Mouse (Mus musculus) thymus, adult 2 months (tissue): Measurements from ENCODE around the gene Ldb2.

ENCODE experiments used
- CTCF ChIP-seq: fragments of 200-500 bp; IDR thresholded peaks from 2 replicates; pipeline ENCODE4 v1.5.1; 2012; ENCODE audit warnings: mild to moderate bottlenecking, control low read depth, low read length, moderate library complexity, borderline replicate concordance; ENCODE audit not compliant: control insufficient read depth, poor library complexity, insufficient read depth; ENCODE audit errors: extremely low read depth
- POLR2A ChIP-seq: fragments of 200-500 bp; IDR thresholded peaks from 2 replicates; pipeline ENCODE4 v1.6.1; 2012; ENCODE audit warnings: mild to moderate bottlenecking, low read length, control low read depth, moderate library complexity; ENCODE audit not compliant: control insufficient read depth, poor library complexity, insufficient read depth; ENCODE audit errors: extremely low read depth

GRCm38 (mm10) chr5:44667907-44668306 is 131.6 kb downstream of the Ldb2 start:
- TF ChIP-seq CTCF (no peak), POLR2A (no peak)
